Comparison of ENCODE assay signal across 24 mouse cellular contexts in the genomic region with DNA sequence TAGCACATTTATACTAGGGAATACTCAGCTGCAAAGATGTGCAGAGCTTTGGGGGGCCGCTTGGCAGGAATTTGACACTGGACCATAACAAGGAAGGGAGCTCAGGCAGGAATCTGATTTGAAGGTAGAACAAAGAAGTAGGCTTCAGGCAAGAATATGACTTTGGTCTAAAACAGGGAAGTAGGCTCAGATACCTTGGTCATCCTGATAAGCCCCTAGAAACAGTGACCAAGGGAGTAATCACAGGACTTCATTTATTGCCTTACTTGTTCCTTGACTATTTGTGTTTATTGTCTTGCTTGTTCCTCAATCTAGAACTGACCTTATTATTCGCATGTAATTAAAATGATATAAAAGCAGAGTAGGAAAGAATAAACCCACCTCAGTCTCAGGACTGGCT.
"Had no signal": no experiment of that assay in that cellular context is flagged by ENCODE, and none has a peak within 500 bp of the region (broad histone marks: within the 10 kb centered on the region; RNA-seq: fewer than 3 reads in every experiment).

No protein-coding gene starts in this region.

- H3K4me3 ChIP-seq: heart, embryonic 10.5 days; heart, embryonic 12.5 days; hindbrain, embryonic 10.5 days; hindbrain, embryonic 12.5 days; layer of hippocampus, adult 2 months; left cerebral cortex, adult 2 months; limb, embryonic 10.5 days; limb, embryonic 12.5 days; liver, embryonic 13.5 days; liver, embryonic 15.5 days had no signal

- H3K27me3 ChIP-seq: heart, embryonic 12.5 days; hindbrain, embryonic 12.5 days; limb, embryonic 12.5 days; liver, embryonic 13.5 days; liver, embryonic 15.5 days had no signal

- DNase-seq: gastrocnemius, postnatal 25 days; heart, postnatal 10 days; heart, postnatal 4 days; kidney, adult 18-20 months; kidney, adult 8-10 months; kidney, postnatal 10 days; kidney, postnatal 25 days; kidney, postnatal 4 days; liver; liver, embryonic 13.5 days; liver, postnatal 0 days had no signal

- H3K36me3 ChIP-seq: heart, embryonic 10.5 days; heart, embryonic 12.5 days; hindbrain, embryonic 10.5 days; hindbrain, embryonic 12.5 days; limb, embryonic 10.5 days; limb, embryonic 12.5 days; liver, embryonic 13.5 days; liver, embryonic 15.5 days had no signal

- ATAC-seq: hindbrain, embryonic 16.5 days; inflammation-experienced regulatory T-cells, adult 6 months; intestine, embryonic 16.5 days; liver, postnatal 0 days had no signal

- H3K9me3 ChIP-seq: heart, embryonic 10.5 days; heart, embryonic 12.5 days; hindbrain, embryonic 10.5 days; hindbrain, embryonic 12.5 days; limb, embryonic 10.5 days; liver, embryonic 13.5 days; liver, embryonic 15.5 days had no signal

- H3K27ac ChIP-seq: heart, embryonic 10.5 days; hindbrain, embryonic 10.5 days; hindbrain, embryonic 12.5 days; hindbrain, embryonic 14.5 days; layer of hippocampus, adult 2 months; left cerebral cortex, adult 2 months; limb, embryonic 10.5 days; limb, embryonic 12.5 days; liver, embryonic 13.5 days; liver, embryonic 15.5 days had no signal

- H3K4me1 ChIP-seq: heart, embryonic 10.5 days; hindbrain, embryonic 12.5 days; limb, embryonic 10.5 days; limb, embryonic 12.5 days had no signal

- H3K9ac ChIP-seq: heart, embryonic 12.5 days; hindbrain, embryonic 12.5 days; hindbrain, embryonic 14.5 days; limb, embryonic 12.5 days; liver, embryonic 13.5 days; liver, embryonic 15.5 days; liver, postnatal 0 days had no signal

- H3K4me2 ChIP-seq: heart, embryonic 12.5 days; hindbrain, embryonic 12.5 days; hindbrain, embryonic 14.5 days; limb, embryonic 12.5 days; liver, embryonic 13.5 days; liver, embryonic 15.5 days had no signal
